Mouse (Mus musculus) layer of hippocampus, postnatal 14 days (tissue): ENCODE measurements around the gene Txn2. TPM values are rescaled to one million over a fixed set of nuclear protein-coding genes. Genes with fewer than 3 reads are reported as not detected.
"Not testable (repeated sequence)": the region's sequence is repeated elsewhere in the genome, so short reads cannot be mapped to it uniquely, and the experiment has no call there.

Source experiments
- DNase-seq, 2 experiments: peaks; one replicate each; pipeline ENCODE4 v3.0.0; 2021 to 2022; ENCODE audit warnings: low spot score in 2 of 2, mixed read lengths in 1 of 2
- total RNA-seq, 2 experiments: library from RNA; stranded (reverse); gene quantifications; 2 replicates each; pipeline ENCODE4 v1.2.3; 2021

Txn2 gene
- total RNA-seq, 2 experiments from 2014 or later, result 106 to 116 TPM

- no peak for DNase-seq
Observed at GRCm38 (mm10) chr15:77881698-77882097, 47.1 kb downstream of the Txn2 start.

GRCm38 (mm10) chr15:77880738-77881137 is 48.1 kb downstream of the Txn2 start:
- no peak for DNase-seq

GRCm38 (mm10) chr15:77879756-77880155 is 49.0 kb downstream of the Txn2 start:
- DNase-seq, result no peak

- no peak for DNase-seq
Observed at GRCm38 (mm10) chr15:77877209-77877608, 51.6 kb downstream of the Txn2 start.

- no peak for DNase-seq
Observed at GRCm38 (mm10) chr15:77876716-77877115, 52.1 kb downstream of the Txn2 start.

- no peak for DNase-seq
Observed at GRCm38 (mm10) chr15:77875953-77876352, 52.9 kb downstream of the Txn2 start.

GRCm38 (mm10) chr15:77874807-77875206 is 54.0 kb downstream of the Txn2 start:
- no peak for DNase-seq

GRCm38 (mm10) chr15:77874310-77874709 is 54.5 kb downstream of the Txn2 start:
- no peak for DNase-seq

GRCm38 (mm10) chr15:77873564-77873963 is 55.2 kb downstream of the Txn2 start:
- no peak for DNase-seq

GRCm38 (mm10) chr15:77872996-77873395 is 55.8 kb downstream of the Txn2 start:
- DNase-seq, result no peak

- no peak for DNase-seq
Observed at GRCm38 (mm10) chr15:77868340-77868739, 60.5 kb downstream of the Txn2 start.

- DNase-seq, result not testable (repeated sequence)
Observed at GRCm38 (mm10) chr15:77867231-77867968, 61.4 kb downstream of the Txn2 start.

- no peak for DNase-seq
Observed at GRCm38 (mm10) chr15:77866583-77867220, 62.1 kb downstream of the Txn2 start.

Other genes with a start within 250 kb of the Txn2 start
- gene Apol7e, start 230.1 kb downstream of the Txn2 start, total RNA-seq, result not detected
- not detected for gene Apol9b, start 200.0 kb downstream of the Txn2 start, total RNA-seq
- 1 to 10 TPM in 1 of 2 experiments, under 1 TPM in 1; 0.97 to 1.6 TPM for gene Apol8, start 172.0 kb downstream of the Txn2 start, total RNA-seq
- 10 to 100 TPM; 80.9 to 86.7 TPM for gene Myh9, start 86.8 kb downstream of the Txn2 start, total RNA-seq
- 10 to 100 TPM; 10.5 to 11.6 TPM for gene Foxred2, start 27.7 kb upstream of the Txn2 start, total RNA-seq
- 100 to 1,000 TPM in 1 of 2 experiments, 10 to 100 TPM in 1; 99.5 to 100 TPM for gene Eif3d, start 41.8 kb upstream of the Txn2 start, total RNA-seq
- gene Cacng2, start 191.0 kb upstream of the Txn2 start, total RNA-seq, result 10 to 100 TPM; 43.3 to 45.8 TPM
- gene Ift27, start 245.1 kb upstream of the Txn2 start, total RNA-seq, result 10 to 100 TPM; 26.4 to 31.2 TPM